Mouse (Mus musculus): Measurements from ENCODE around the gene Man1a.

DNA sequence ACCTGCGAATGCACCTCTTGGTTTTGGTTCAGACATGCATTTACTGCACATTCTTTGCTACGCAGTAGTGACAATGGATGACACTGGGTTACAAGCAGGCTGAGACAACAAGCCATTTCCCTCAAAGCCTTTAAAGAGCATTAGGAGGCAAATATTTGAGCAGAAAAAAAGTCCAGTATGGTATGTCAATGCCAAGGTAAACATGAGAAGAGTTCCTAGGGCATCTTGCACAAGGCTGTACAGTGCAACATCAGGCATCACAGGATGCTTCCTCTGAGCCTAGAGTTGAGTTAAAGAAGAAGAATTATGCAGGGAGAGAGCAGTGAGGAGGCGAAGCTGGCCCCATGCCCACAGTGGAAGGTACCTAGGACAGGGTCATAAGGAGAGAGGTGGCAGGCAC lies 140.3 kb downstream of the Man1a start:
- TF ChIP-seq POLR2A (IDR thresholded peaks at IDR 0.05; ENCODE audit: extremely low read depth, insufficient read depth, low read length) (no peak), CTCF (IDR thresholded peaks at IDR 0.05; ENCODE audit: low read depth, low read length) (no peak)
